Mouse (Mus musculus) lung, postnatal 0 days (tissue): ENCODE measurements around the gene Btnl6.

Experiments used
- CTCF ChIP-seq: IDR thresholded peaks from 2 replicates; pipeline ENCODE4 v1.5.1; 2016; ENCODE audit warnings: antibody characterized with exemption, mild to moderate bottlenecking
- EP300 ChIP-seq: IDR thresholded peaks from 2 replicates; pipeline ENCODE4 v1.6.1; 2016; ENCODE audit warnings: antibody characterized with exemption, mild to moderate bottlenecking, control low read depth

- no peak for TF ChIP-seq CTCF
- TF ChIP-seq EP300, result no peak
These were observed 643 bp upstream of the Btnl6 start for GRCm38 (mm10) chr17:34517795-34518194.
